Mouse (Mus musculus) c-Kit-positive CD71-negative TER-119-negative erythroid progenitor cells, embryonic 14.5 days (primary cell): ENCODE measurements around the gene Slc36a4.

Experiments used
- DNase-seq: peaks from one replicate; pipeline ENCODE4 v3.0.0-alpha.2; 2013; ENCODE audit warnings: low read depth

Gene Slc36a4

GRCm38 (mm10) chr9:15709599-15710381 lies at the start of gene Slc36a4:
Slc36a4 (plus strand) TSS chr9:15709738.
- DNase-seq, result peak; percentile 12

GRCm38 (mm10) chr9:15664606-15665005 lies 44.9 kb upstream of the Slc36a4 start:
- DNase-seq, result no peak

GRCm38 (mm10) chr9:15669452-15669851 lies 40.1 kb upstream of the Slc36a4 start:
- DNase-seq, result no peak

GRCm38 (mm10) chr9:15670002-15670527 lies 39.5 kb upstream of the Slc36a4 start:
- no peak for DNase-seq

GRCm38 (mm10) chr9:15672251-15672650 lies 37.3 kb upstream of the Slc36a4 start:
- no peak for DNase-seq

GRCm38 (mm10) chr9:15681855-15682466 lies 27.6 kb upstream of the Slc36a4 start:
- DNase-seq, result no peak

GRCm38 (mm10) chr9:15685215-15685614 lies 24.3 kb upstream of the Slc36a4 start:
- DNase-seq, result peak; percentile 45

GRCm38 (mm10) chr9:15687358-15687757 lies 22.2 kb upstream of the Slc36a4 start:
- DNase-seq, result no peak

GRCm38 (mm10) chr9:15693847-15694246 lies 15.7 kb upstream of the Slc36a4 start:
- DNase-seq, result no peak

GRCm38 (mm10) chr9:15694989-15695388 lies 14.5 kb upstream of the Slc36a4 start:
- DNase-seq, result no peak

- no peak for DNase-seq
These were observed 3.8 kb upstream of the Slc36a4 start for GRCm38 (mm10) chr9:15705706-15706105.

- peak; percentile 12 for DNase-seq
These were observed 449 bp upstream of the Slc36a4 start for GRCm38 (mm10) chr9:15708979-15709598.

- DNase-seq, result no peak
These were observed 1.5 kb downstream of the Slc36a4 start for GRCm38 (mm10) chr9:15710821-15711565.

- no peak for DNase-seq
These were observed 2.1 kb downstream of the Slc36a4 start for GRCm38 (mm10) chr9:15711676-15712075.

- DNase-seq, result no peak
These were observed 5.3 kb downstream of the Slc36a4 start for GRCm38 (mm10) chr9:15714792-15715191.

- DNase-seq, result no peak
These were observed 5.9 kb downstream of the Slc36a4 start for GRCm38 (mm10) chr9:15715193-15715989.

GRCm38 (mm10) chr9:15717363-15717762 lies 7.8 kb downstream of the Slc36a4 start:
- no peak for DNase-seq

GRCm38 (mm10) chr9:15718295-15718694 lies 8.8 kb downstream of the Slc36a4 start:
- no peak for DNase-seq

GRCm38 (mm10) chr9:15719594-15719993 lies 10.1 kb downstream of the Slc36a4 start:
- DNase-seq, result no peak

GRCm38 (mm10) chr9:15720556-15720955 lies 11.0 kb downstream of the Slc36a4 start:
- DNase-seq, result no peak

GRCm38 (mm10) chr9:15721226-15721833 lies 11.8 kb downstream of the Slc36a4 start:
- DNase-seq, result no peak
